ENCODE assay signal across 8 mouse cellular contexts in genomic region chr9:76122888-76123287, GRCm38 (mm10).
DNase-seq lines count a peak whose midpoint lies in the region; ATAC-seq lines count a peak whose summit lies in the region.
"Not testable (repeated sequence)": the region's sequence is repeated elsewhere in the genome, so short reads cannot be mapped to it uniquely, and the experiment has no call there.

No protein-coding gene starts in this region.

- H3K27me3 ChIP-seq in forebrain, embryonic 13.5 days: not testable (repeated sequence)

- not testable (repeated sequence) for H3K4me2 ChIP-seq in forebrain, embryonic 13.5 days

- not testable (repeated sequence) for H3K9me3 ChIP-seq in forebrain, embryonic 13.5 days (replicated peaks)

- H3K36me3 ChIP-seq in forebrain, embryonic 13.5 days (ENCODE audit: poor library complexity, severe bottlenecking): not testable (repeated sequence)

- H3K27ac ChIP-seq in forebrain, embryonic 13.5 days: not testable (repeated sequence)

- DNase-seq in MEL-GATA-1-ER (ENCODE audit: extremely low read depth, low read depth): peak; percentile 26
- peak; percentile 35 for DNase-seq in cerebellum, adult 11-12 months
- DNase-seq in heart, postnatal 14 days: peak; percentile 55 to 74
- peak; percentile 46 to 81 for DNase-seq in kidney, postnatal 36 days
- DNase-seq in liver: peak; percentile 46
- DNase-seq in neural tube, embryonic 10.5 days (ENCODE audit: extremely low spot score, low spot score): peak; percentile 49
- peak; percentile 4 for DNase-seq in thymus, postnatal 0 days (ENCODE audit: low spot score)

- intact Hi-C loops in heart, postnatal 14 days (cut with DNase I): loop anchor here (1.0 to 10.0 kb wide), 2 partner anchors 362 to 498 kb away; partner anchors contain the start of gene Lysmd2

- not testable (repeated sequence) for H3K9ac ChIP-seq in forebrain, embryonic 13.5 days

- not testable (repeated sequence) for H3K4me1 ChIP-seq in forebrain, embryonic 13.5 days

- not testable (repeated sequence) for H3K4me3 ChIP-seq in forebrain, embryonic 13.5 days

- 6% methylated on average over 2 of the region's 2 CpGs for WGBS in forebrain, embryonic 13.5 days

- ATAC-seq in forebrain, embryonic 13.5 days: peak; percentile 85

Comparison
In these comparisons a context has a peak if more than half of its experiments do, and no peak if none do; other contexts are left out.
1. DNase-seq: peak in every context shown above with its lines; median percentile 64 in heart, postnatal 14 days; 64 in kidney, postnatal 36 days; 49 in neural tube, embryonic 10.5 days; 46 in liver; 35 in cerebellum, adult 11-12 months; 26 in MEL-GATA-1-ER; 4 in thymus, postnatal 0 days.